Mouse (Mus musculus) naive thymus-derived CD4-positive, alpha-beta T cell, adult 2 months (primary cell): Measurements from ENCODE around the gene Arhgap19.
A peak's percentile ranks its signal among the peaks of the same experiment; 100 is the strongest.

Experiments used
- DNase-seq: peaks from one replicate; pipeline ENCODE4 v3.0.0-alpha.2; 2011; ENCODE audit warnings: low read depth

Gene Arhgap19

DNA sequence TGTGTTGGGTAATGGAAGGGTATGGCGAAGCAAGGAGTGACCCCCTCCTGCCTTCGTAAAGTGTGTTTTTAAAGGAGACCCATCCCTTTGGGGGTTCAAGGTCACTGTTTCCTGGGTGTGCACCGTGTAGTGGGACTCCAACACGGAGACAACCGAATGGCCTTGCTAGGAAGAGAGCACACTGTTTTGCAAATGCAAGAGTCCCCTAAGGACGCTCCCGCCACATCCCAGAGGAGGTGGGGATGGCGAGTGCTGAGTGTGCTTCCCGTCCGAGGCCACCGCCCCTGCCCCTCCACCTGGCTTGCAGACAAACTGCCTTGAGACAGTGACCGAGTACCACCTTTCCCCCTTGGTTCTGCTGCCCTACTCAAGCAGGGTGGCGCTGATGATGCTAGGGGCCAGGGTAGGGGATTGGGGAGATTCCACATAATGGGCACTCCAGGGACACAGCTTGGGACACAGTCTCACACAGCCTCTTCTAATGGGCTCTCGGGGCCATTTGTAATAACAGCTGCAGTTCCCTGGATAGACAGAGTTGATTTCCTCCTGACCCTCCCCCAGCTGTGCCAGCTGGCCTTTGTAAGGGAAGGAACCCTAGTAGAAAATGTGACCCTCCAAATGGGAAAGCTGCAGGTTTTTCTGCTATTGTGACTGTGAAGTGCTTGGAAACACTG, 30.0 kb upstream of the Arhgap19 start:
- DNase-seq = peak; percentile 13

DNA sequence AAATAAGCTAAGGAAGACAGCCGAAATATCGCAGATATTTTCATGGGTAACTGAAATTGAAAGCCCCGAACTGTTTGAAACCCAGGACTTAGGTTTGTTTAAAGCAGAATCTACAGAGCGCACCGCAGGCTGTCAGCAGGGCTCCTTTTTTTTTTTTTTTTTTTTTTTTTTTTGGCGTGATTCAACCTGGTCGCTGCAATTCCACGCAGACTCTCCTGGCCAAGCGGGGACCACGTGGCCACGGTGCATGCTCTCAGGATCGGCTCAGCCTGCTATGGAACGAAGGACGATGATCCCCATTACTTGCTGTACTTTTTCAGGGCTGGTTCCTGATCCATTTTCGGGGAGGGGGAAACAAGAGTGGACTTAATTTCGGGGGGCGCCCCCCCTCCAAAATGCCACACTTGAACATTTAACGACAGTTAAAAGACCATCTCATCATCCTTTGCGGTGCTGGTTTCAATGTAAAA, 29.3 kb upstream of the Arhgap19 start:
- no peak for DNase-seq

DNA sequence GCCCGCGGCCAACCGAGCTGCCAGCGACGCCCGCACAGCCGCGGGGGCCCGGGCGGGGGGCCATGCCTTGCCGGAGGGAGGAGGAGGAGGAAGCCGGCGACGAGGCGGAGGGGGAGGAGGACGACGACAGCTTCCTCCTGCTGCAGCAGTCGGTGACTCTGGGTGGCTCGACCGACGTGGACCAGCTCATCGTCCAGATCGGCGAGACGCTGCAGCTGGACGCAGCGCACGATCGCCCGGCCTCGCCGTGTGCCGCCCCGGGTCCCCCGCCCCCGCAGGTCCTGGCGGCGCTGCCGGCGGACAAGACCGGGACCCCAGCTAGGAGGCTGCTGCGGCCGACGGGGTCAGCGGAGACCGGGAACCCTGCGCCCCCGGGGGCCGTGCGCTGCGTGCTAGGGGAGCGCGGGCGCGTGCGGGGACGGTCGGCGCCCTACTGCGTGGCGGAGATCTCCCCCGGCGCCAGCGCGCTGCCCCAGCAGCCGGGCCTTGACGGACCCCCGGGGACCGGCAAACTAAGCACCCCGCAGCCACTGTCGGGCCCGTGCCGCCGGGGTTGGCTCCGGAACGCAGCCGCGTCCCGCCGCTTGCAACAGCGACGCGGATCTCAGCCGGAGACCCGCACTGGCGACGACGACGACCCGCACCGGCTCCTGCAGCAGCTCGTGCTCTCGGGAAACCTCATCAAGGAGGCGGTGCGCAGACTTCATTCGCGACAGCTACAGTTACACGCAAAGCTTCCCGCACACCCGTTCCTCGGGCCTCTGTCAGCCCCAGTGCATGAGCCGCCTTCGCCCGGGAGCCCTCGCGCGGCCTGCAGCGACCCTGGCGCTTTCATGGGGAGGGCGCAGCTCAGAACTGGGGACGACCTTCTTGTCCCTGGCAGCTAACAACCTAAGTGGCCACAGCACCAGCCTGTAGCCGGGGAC, 28.5 kb upstream of the Arhgap19 start:
- peak; percentile 70 for DNase-seq

DNA sequence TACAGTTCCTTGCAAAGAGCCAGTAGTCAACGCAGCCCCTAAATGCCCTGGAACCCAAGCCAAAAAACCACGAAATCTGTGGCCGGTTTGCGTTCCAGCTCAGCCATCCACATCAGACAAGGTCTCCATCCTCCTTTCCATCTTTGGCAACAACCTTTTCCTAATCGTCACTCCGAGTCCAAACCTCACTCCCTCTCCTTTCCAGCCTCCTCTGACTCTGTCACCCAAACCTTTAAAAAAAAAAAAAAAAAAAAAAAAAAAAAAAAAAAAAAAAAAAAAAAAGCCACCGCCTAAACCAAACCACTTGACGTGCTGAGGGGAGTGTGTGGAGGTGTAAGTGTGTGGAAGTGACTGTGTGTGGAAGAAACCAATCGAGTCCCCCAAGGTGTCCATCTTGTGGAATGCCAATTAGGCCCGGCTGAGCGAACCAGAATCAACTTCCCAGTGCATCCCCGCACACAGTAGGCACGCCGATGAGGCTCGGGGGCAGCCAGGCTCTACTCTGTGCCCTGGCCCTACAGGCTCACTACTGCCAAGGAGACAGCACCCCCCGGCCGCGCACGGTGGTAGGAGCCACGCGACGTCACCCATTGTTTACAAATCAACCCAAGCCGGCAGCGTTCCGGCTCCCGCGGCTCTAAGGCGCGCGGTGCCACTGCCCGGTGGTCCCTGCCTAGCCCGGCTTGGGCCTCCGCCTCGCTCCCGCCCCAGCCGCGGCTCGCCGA, 27.7 kb upstream of the Arhgap19 start, which contains the start of gene Frat1:
Gene Frat1 (plus strand): TSS at position 590 of the 725 bp plus-strand sequence.
- peak; percentile 98 for DNase-seq

DNA sequence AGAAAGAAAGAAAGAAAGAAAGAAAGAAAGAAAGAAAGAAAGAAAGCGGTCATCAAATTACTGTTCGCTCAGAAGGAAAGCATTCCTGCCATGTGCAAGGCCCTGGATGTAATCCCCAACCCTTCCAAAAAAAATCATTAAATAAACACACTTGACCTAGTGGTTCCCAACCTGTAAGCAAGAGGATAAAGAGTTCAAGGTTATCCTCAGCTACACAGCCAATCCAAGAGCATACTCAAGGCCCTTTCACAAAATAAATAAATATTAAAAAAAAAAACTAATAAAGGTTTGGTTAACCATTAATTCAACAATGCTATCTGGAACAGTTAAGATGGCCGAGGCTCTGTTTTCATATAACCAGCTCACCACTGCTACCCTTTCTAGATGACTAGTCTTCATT, 27.1 kb upstream of the Arhgap19 start:
- no peak for DNase-seq

DNA sequence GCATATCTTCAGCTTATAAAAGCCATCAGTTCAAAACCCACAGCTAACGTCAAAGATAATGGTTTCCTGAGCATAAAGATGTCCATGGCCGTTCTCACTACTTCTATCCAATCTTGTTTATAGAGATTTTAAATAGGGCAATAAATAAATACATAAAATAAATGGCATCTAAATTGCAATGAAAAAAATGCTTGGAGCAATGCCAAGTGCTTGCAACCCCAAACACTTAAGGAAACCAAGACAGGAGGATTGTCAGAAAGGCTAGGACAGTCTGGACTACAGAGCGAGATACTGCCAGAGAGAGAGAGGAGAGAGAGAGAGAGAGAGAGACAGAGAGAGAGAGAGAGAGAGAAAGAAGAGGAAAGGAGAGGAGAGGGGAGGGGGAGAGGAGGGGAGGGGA, 24.7 kb upstream of the Arhgap19 start:
- no peak for DNase-seq

DNA sequence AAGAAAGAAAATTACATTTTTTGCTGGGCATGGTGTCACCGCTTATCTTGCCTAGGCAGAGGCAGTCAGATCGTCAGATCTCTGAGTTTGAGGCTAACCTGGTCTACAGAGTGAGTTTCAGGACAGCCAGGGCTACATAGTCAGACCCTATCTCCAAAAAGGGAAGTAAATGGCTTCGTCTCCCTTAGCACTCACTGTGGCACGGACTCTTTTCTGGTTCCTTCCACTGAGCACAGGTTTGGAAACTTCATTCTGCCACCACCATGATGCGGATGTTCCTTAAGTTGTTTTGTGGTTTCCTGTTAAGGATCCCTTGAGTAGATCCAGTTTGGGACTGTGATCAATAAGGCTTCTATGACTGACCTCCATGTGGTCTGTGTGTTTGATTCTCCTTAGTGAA, 23.1 kb upstream of the Arhgap19 start:
- DNase-seq = no peak

DNA sequence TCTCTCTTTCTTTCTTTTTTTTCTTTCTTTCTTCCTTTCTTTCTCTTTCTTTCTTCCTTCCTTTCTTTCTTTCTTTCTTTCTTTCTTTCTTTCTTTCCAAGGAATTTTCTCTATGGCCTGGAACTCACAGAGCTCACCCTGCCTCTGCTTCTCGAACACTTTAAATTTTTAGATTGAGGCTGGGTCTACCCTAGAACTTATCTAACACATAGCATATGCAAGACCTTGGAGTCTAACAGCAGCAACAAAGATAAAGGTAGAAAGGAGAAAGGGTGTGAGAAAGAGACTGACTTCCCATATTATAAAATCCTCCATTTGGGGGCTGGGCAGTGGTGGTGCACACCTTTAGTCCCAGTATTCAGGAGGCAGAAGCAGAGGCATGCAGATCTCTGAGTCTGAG, 20.7 kb upstream of the Arhgap19 start:
- no peak for DNase-seq

DNA sequence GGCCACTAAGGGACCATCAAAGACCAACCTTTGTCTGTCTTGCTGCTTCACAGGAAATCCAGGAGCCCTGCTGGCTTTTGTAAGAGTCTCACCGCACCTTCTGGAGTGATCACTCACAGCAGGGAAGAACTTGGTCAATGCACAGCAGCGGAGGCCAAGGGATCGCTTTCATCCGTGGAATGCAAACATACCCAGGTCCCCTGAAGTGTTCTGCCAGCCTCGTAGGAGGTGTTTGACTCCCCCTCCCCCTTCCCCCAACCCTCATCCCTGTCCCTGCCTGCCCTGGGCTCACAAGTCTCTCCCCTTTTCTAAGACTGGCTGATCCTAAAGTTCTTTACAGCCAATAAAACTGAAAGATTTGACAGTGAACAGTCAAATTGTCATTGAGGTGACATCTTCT, 19.6 kb upstream of the Arhgap19 start:
- no peak for DNase-seq

DNA sequence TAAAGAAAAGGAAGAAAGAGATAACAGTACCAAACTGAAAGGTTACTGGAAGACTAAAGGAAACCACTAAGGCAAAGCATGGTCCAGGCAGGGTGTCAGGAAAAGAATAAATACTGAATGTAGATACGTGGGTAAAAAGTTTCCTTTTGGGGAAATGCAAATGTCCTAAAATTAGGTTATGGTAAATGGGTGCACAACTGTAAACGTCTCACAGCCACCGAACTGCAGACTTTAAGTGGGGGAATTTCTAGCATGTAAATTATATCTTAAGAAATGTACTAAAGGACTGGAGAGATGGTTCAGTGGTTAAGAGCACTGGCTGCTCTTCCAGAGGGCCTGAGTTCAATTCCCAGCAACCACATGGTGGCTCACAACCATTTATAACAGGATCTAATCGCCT, 16.9 kb upstream of the Arhgap19 start:
- DNase-seq = no peak

DNA sequence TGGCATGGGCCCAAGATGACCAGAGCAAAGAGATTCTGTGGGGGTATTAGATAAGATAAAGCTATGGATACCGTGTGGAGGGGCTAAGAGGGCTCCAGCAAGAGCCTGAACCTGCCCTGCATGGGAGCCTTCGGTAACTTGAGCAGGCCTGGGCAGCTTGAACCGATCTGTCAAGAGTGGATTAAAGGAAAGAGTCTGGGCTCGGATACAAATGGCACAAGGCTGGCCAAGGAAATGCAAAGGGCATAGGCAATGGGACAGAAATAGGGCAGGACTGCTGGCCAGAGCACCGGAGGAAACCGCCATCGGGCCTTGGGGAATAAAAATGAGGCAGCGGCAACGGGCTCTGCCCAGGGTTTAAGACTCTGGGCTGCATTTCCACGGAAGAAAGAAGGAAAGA, 15.5 kb upstream of the Arhgap19 start:
- no peak for DNase-seq

DNA sequence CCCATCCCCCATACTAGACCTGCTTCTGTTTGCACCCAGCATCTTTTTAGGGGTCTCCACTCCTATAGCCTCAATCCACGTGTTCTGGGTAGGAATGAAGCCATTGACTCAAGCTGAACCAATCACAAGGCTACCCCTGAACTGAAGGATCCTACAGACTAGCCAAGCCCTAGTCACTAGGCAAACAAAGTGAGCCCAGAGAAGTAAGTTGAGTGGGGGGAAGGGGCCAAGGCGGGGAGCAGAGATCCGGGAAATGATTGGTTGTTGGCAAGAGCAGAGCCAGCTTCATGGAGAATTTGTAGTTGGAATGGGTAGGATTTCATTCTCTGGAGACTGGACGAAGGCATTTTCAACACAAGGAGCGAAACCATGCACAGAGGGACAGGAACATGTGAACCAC, 15.1 kb upstream of the Arhgap19 start:
- DNase-seq = no peak

DNA sequence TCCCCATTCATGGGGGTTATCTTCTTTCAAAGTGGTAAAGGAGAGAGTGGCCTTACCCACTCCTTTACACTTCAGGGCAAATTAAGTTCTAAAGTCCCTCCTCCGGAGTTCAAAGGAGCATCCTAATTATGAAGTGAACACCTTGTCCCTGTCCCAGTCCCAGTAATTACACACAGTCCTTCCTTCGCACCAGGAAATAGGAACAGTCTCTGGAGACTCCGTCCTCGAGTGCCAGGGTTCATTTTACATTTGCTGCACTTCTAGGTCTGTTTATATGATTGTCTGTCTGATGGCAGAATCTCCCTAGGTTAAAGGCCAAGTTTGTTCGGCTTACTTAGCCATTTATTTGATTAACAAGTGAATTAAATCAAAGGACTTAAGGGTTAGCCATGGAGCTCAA, 14.6 kb upstream of the Arhgap19 start:
- DNase-seq = no peak

DNA sequence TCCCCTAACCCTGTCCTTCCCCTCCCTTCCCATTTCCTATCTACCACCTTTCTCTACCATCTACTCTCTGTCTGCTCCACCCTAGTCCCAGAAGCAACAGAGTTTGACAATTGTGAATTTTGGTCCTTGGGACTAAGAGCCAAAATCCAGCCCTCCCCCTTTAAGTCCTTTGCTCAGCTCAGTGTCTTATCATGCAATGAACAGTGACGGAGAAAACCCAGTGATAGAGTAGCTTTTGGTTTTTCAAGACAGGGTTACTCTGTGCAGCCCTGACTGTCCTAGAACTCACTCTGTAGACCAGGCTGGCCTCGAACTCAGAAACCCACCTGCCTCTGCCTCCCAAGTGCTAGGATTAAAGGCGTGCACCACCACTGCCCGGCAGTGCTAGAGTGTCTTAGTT, 11.5 kb upstream of the Arhgap19 start:
- DNase-seq = no peak

DNA sequence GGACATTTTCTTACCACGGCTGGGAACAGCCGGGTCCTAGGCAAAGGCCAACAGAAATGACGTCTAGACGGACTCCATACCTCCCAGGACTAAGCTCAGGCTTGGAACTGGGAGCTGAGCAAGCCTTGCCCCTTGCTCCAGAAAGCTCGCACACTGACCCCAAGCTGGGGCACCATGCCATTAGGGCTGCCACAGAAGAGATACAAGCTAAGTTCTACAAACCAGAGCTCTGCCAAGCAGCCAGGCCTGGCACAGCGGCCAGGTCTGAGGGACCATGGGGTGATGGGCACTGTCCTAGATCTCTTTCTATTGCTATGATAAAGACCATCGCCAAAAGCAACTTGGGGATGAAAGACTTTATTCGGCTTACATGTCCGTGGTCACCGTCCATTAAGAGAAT, 10.7 kb upstream of the Arhgap19 start:
- DNase-seq = no peak

DNA sequence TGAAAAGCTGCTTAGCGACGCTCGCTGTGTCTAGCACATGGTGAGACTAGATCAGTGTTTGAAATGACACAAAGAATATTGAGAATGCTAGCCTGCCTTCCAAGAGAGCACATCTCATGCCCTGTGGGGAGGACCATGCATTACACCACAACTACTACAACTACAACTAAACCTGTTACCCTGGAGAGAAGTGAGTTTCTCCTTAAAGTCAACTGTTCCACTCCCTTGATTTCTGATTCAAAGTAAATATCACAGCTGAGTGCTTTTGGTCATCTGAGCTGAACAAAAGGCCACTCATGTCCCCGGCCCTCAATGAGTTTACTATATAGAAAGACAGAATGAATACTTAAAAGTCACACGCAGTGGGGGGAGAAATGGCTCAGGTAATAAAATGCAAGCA, 8.2 kb upstream of the Arhgap19 start:
- DNase-seq = no peak

DNA sequence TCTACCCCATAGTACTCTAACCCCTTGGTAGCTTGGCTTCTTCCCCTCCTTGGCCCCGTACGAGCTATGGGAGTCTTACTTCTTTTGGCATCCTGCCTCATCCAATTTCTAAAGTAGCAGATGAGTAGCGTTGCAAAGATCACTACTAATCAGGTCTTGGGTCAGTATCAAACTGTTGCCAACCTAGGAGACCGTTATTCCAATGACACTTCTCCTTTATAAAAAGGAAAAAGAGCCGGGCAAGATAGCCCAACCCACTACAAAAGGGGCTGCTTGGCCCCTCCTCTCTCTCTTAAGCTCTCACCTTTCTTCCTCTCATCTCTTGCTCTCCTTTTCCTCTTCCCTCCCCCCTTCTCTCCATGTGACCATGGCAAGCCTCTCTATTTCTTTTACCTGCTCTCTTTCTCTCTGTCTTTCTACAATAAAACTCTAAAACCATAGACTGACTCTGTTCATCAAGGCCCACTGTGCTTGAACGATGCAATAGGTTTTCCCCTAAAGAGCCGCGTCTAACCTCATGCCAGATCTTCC, 6.3 kb upstream of the Arhgap19 start:
- no peak for DNase-seq

DNA sequence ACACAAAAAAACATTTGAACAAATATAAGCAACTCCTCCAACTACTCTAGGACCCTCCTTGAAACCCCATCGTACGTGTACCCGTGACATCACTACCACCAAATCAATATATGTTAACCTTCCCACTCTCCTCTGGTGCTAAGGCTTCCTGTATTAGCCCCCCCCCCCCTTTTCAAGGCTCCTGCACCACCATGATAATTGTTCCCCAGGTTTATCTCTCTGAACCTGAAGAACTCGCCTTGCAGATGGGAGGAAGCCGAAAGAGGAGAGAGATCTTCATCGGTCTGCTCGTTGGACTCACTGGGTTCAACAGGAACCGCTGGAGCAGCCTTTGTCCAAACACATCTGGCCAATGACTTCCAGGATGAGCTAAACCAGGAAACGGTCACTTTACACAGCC, 5.7 kb upstream of the Arhgap19 start:
- DNase-seq = no peak

DNA sequence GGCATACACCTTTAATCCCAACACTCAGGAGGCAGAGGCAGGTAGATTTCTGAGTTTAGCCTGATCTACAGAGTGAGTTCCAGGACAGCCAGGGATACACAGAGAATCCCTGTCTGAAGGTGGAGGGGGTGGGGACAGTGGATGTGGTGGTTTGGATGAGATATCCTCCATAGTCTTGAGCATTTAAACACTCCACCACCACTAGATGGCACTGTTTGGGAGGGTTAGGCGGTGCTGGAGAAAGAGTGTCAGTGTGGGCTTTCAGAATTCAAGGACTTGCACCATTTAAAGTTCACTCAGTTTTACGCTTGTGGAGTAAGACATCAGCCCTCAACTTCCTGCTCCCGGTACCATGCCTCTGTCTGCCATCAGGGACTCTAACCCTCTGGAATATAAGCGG, 4.0 kb upstream of the Arhgap19 start:
- DNase-seq = peak; percentile 41

DNA sequence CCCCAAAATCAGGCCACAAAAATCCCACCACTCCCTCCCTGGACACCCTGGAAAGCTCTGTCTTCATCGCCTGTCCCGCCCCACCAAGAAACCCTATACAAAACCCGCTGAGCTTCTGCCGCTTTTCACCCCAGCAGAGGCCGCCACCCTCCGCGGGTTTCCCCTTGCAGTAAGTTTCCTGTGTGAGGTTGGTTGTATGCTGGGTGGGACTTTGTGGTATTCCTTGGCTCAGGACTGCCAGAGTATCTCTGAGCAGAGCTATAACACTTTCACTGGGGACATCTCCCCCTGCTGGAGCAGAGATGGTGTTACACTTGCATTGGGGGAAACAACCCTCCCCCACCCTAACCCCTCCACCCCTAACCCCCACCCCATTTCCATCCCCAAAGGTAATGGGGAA, 1.5 kb upstream of the Arhgap19 start:
- peak; percentile 78 for DNase-seq

DNA sequence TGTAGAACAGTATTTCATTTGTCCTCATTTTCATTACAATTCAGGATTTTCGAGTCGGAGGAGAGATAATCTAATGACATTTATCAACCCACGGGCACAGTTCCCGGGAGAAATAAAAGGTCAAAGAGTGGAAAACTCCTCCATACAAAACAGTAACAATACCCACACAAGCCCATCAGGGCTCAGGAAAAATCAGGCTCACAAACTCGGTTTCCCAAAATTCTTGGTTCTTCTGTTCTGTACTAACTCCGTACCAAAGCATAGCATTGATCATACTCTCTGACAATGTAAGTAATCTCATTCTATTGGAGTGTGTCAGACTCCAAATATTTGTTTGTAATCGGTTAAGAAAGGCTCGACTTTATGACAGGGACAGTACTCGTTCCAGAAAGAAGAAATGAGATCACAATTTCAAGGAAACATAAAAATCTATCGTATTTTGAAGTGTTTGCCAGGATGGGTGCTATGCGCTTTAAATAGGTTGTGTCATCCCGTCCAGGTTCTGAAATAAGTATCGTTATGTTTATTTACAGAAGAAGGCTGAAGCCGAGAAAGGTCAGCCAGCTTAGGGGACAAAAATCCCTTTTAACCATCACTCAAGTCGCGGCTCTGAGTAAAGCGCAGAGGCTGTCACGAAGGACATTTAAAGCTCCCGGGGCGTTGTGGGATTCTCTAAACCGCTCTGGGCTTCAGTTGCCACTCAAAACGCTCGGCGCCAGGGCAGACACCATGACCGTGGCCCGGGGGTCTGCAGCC, 683 bp downstream of the Arhgap19 start:
- DNase-seq = no peak

DNA sequence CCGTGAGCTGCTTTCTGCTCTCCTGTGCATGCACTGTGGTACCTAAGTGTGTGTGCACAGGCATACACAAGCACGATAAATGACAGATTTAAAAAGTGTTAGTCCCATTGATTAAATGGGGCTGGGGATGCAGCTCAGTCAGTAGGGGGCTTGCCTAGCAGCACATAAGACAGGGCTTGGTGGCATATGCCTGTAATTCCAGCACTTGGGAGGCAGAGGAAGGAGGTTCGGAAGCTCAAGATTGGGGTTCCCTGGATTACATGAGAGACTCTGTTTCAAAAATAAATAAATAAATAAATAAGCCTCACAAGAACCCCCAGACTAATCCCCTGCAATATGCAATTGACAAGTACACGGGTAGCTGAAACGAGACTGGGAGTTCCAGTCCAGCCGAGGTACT, 1.4 kb downstream of the Arhgap19 start:
- DNase-seq = no peak
